Mouse (Mus musculus): ENCODE measurements around the gene 2210016L21Rik. TPM values are rescaled to one million over a fixed set of nuclear protein-coding genes. Genes with fewer than 3 reads are reported as not detected.
"Not testable (repeated sequence)": the region's sequence is repeated elsewhere in the genome, so short reads cannot be mapped to it uniquely, and the experiment has no call there.

2210016L21Rik gene
- polyA plus RNA-seq, 1 experiment from 2014 or later = 147 TPM

DNA sequence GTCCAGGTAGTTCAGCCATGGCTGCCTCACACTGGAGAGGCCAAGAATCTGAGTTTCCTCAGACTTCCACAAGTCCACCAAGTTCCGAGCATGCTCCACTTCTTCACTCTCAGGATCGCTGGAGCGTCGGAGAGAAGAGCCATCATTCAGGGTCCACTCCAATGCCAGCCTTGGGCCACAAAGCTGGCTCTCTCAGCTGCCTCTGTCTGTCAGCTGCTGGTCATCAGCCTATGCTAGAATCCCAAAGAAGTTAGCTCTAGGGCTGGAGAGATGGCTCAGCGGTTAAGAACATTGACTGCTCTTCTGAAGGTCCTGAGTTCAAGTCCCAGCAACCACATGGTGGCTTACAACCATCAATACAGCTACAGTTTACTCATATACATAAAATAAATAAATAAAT lies 24.6 kb upstream of the 2210016L21Rik start:
- not testable (repeated sequence) for H3K4me3 ChIP-seq (replicated peaks); H3K27ac ChIP-seq (replicated peaks); ATAC-seq (ENCODE audit: low FRiP score); H3K4me2 ChIP-seq; H3K4me1 ChIP-seq; H3K9ac ChIP-seq (replicated peaks); H3K27me3 ChIP-seq (replicated peaks); H3K9me3 ChIP-seq (replicated peaks); H3K36me3 ChIP-seq
- WGBS = 94% methylated on average over 5 of the region's 5 CpGs

DNA sequence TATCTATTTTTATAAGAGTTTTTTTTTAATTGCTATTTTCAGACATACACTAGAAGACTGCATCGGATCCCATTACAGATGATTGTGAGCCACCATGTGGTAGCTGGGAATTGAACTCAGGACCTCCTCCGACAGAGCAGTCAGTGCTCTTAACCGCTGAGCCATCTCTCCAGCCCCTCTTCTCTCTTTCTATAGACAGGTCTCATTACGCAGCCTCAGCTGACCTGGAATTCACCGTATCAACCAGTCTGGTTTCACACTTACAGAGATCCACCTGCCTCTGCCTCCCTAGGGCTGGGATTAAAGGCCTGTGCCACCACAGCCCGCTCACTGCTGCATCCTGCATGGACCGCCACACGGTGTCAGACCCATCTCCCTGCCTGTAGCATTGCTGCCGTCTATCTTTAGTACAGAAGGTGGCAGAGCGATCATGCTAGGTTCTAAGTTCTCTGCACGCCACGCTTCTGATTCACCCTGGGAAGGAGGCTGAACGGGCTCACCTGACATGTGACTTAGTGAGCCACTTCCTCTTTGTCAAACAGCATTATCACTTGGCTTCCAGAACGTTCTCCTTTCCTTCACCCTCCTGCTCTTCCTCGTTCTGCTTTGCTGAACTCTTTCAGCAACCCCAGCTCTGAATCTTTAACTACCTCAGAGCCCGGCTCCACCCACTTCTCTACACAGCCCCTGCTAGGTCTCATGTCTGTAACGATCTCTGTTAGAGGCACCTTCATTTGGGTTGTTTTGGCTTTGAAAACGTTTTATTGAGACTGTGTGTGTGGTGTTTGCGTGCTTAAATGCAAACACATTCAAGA lies 20.2 kb upstream of the 2210016L21Rik start:
- H3K4me3 ChIP-seq (replicated peaks) = no peak overlapping the region
- no peak for ATAC-seq (ENCODE audit: low FRiP score)
- no peaks in the 10 kb centered on the region for H3K27me3 ChIP-seq (replicated peaks)
- no peak overlapping the region for H3K9ac ChIP-seq (replicated peaks)
- H3K4me1 ChIP-seq = peaks cover 4% of the 10 kb centered on the region
- no peak overlapping the region for H3K4me2 ChIP-seq
- no peaks in the 10 kb centered on the region for H3K9me3 ChIP-seq (replicated peaks)
- WGBS = 76% methylated on average over 19 of the region's 19 CpGs
- no peaks in the 10 kb centered on the region for H3K36me3 ChIP-seq
- H3K27ac ChIP-seq (replicated peaks) = no peak overlapping the region

DNA sequence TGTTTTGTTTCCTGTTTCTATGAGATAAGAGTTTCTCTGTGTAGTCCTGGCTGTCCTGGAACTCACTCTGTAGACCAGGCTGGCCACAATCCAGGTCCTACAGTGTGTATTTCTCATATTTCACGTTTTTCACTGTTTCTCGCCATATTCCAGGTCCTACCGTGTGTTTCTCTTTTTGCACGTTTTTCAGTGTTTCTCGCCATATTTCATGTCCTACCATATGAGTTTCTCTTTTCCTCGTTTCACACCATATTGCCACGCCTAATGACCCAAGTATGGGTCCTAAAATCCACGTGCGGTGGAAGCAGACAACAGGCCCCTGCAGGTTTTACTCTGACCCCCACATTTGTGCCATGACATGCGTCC lies 19.6 kb upstream of the 2210016L21Rik start:
- H3K36me3 ChIP-seq = no peaks in the 10 kb centered on the region
- no peak overlapping the region for H3K4me3 ChIP-seq (replicated peaks)
- ATAC-seq (ENCODE audit: low FRiP score) = no peak
- H3K4me2 ChIP-seq = no peak overlapping the region
- H3K9ac ChIP-seq (replicated peaks) = no peak overlapping the region
- no peaks in the 10 kb centered on the region for H3K9me3 ChIP-seq (replicated peaks)
- 62% methylated on average over 10 of the region's 10 CpGs for WGBS
- no peak overlapping the region for H3K27ac ChIP-seq (replicated peaks)
- H3K27me3 ChIP-seq (replicated peaks) = no peaks in the 10 kb centered on the region
- peaks cover 4% of the 10 kb centered on the region for H3K4me1 ChIP-seq

DNA sequence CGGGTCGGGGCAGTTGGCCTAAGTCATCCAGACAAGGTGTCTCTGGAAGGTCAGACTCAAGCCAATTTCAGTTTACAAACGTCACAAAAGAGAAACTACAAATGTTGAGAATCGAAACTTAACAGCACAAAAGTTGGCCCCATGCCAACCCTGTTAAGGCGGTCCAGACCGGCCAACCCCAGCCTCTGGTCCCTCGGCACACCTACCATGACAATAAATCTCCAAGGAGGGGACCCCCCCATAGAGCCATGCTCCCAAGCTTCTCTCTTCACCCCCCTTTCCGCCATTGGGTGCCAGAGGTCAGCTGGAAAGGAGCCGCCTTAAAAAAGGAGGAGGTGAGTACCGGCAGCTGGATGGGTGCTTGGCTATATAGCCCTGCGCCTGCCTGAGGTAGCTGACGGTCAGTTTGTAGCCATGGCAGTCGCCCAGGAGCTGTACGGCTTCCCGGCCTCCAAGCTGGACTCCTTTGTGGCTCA lies 18.9 kb upstream of the 2210016L21Rik start, which contains the start of gene Oasl1:
Oasl1 (plus strand) TSS at position 243 of the 476 bp plus-strand sequence.
- H3K4me3 ChIP-seq (replicated peaks) = no peak within 1 kb of the TSS; the same call in 1 of the 2 replicates
- ATAC-seq (ENCODE audit: low FRiP score) = no peak
- peaks cover 4% of the 10 kb centered on the region for H3K4me1 ChIP-seq
- H3K9ac ChIP-seq (replicated peaks) = no peak within 1 kb of the TSS
- H3K27ac ChIP-seq (replicated peaks) = no peak within 1 kb of the TSS
- H3K27me3 ChIP-seq (replicated peaks) = no peaks in the 10 kb centered on the region
- H3K36me3 ChIP-seq = no peaks in the 10 kb centered on the region
- H3K9me3 ChIP-seq (replicated peaks) = no peaks in the 10 kb centered on the region
- H3K4me2 ChIP-seq = peak within 1 kb of the TSS; percentile 48
- WGBS = 31% methylated on average over 14 of the region's 15 CpGs

DNA sequence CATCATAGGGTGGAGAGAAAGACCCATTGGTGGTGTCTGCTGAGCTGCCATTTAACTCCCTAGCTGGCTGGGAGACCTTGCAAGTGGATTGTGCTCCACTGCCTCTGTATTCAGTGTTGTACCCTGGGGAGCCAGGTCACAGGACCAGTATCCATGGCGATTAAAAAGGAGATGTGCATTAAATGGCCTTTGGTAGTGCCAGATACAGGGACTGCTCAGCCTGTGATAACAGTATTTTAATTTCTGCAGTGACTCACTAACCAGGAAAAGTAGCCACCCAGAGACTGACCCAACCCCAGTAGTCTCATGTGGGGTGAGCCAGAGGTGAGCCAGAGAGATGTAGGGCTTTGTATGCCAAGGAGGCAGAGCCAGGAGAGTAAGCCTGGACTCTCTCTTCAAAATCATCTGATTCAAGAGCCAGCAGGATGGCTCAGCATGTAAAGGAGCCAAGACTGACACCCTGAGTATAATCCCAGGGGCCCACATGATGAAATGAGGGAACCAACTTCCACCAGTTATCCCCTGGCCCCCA lies 15.7 kb upstream of the 2210016L21Rik start:
- no peaks in the 10 kb centered on the region for H3K27me3 ChIP-seq (replicated peaks)
- H3K9me3 ChIP-seq (replicated peaks) = no peaks in the 10 kb centered on the region
- no peak overlapping the region for H3K4me2 ChIP-seq
- H3K4me3 ChIP-seq (replicated peaks) = no peak overlapping the region
- H3K4me1 ChIP-seq = peaks cover 4% of the 10 kb centered on the region
- H3K36me3 ChIP-seq = no peaks in the 10 kb centered on the region
- no peak overlapping the region for H3K27ac ChIP-seq (replicated peaks)
- 76% methylated on average over 1 of the region's 1 CpGs for WGBS
- H3K9ac ChIP-seq (replicated peaks) = no peak overlapping the region
- ATAC-seq (ENCODE audit: low FRiP score) = no peak

DNA sequence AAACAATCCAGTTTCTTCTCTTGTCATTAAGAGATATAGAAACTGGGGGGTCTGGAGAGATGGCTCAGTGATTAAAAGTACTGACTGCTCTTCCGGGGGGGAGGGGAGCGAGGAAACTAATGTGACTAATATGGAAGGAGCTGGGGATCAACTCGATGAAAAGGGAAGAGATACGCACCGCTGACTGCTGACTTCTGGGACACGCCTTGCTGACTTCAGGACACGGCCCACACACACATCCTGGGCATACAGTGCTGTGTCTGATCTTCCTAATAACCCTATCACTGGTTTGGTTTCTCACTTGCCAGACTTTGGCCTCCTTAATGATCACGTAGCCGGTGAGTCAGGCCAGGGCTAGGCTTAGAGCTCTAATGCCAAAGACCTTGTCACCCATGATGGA lies 15.2 kb upstream of the 2210016L21Rik start:
- no peaks in the 10 kb centered on the region for H3K9me3 ChIP-seq (replicated peaks)
- no peak overlapping the region for H3K27ac ChIP-seq (replicated peaks)
- no peaks in the 10 kb centered on the region for H3K36me3 ChIP-seq
- no peak for ATAC-seq (ENCODE audit: low FRiP score)
- H3K9ac ChIP-seq (replicated peaks) = no peak overlapping the region
- no peak overlapping the region for H3K4me2 ChIP-seq
- no peak overlapping the region for H3K4me3 ChIP-seq (replicated peaks)
- 90% methylated on average over 9 of the region's 9 CpGs for WGBS
- H3K4me1 ChIP-seq = peaks cover 4% of the 10 kb centered on the region
- H3K27me3 ChIP-seq (replicated peaks) = no peaks in the 10 kb centered on the region

DNA sequence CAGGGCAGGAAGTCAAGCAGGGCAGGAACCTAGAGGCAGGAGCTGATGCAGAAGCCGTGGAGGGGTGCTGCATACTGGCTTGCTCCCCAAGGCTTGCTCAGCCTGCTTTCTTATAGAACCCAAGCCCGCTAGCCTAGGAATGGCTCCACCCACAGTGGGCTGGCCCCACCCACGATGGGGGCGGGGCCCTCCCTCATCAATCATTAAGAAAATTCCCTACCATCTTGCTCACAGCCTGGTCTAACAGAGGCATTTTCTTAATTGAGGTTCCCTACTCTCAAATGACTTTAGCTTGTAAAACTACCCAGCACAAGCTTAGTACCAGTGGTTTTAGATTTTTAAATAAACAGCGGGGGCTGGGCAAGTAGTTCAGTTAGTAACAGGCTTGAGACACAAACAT lies 10.3 kb upstream of the 2210016L21Rik start:
- no peaks in the 10 kb centered on the region for H3K36me3 ChIP-seq
- no peak overlapping the region for H3K4me2 ChIP-seq
- H3K9me3 ChIP-seq (replicated peaks) = no peaks in the 10 kb centered on the region
- H3K9ac ChIP-seq (replicated peaks) = no peak overlapping the region
- no peak overlapping the region for H3K4me3 ChIP-seq (replicated peaks)
- no peak overlapping the region for H3K27ac ChIP-seq (replicated peaks)
- no peaks in the 10 kb centered on the region for H3K27me3 ChIP-seq (replicated peaks)
- ATAC-seq (ENCODE audit: low FRiP score) = no peak
- peaks cover 4% of the 10 kb centered on the region; the same call in 1 of the 2 replicates for H3K4me1 ChIP-seq
- 64% methylated on average over 5 of the region's 5 CpGs for WGBS

DNA sequence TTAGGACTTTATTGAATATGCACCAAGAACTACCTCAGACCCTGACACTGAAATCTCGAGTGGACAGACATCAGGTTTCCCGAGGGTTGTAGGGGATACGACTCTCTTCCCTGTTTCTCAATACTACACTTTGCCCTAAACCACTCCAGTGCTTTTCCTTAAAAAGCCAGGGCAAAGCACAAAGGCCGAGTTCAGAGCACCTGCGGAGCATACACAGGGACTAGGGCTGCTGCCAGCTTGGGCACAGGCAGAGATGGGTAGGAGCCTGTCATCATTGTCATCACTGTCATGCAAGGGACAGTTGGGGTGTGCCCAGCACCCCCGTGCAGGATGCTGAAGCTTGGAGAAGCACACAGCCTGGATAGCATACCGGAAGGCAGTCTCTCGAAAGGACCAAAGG lies 8.8 kb upstream of the 2210016L21Rik start:
- 86% methylated on average over 8 of the region's 8 CpGs for WGBS
- ATAC-seq (ENCODE audit: low FRiP score) = no peak
- Histone ChIP-seq H3K27ac (replicated peaks) (no peak overlapping the region), H3K36me3 (no peaks in the 10 kb centered on the region), H3K27me3 (replicated peaks) (no peaks in the 10 kb centered on the region), H3K4me2 (no peak overlapping the region), H3K4me3 (replicated peaks) (no peak overlapping the region), H3K9me3 (replicated peaks) (no peaks in the 10 kb centered on the region), H3K9ac (replicated peaks) (no peak overlapping the region), H3K4me1 (peaks cover 4% of the 10 kb centered on the region; the same call in 1 of the 2 replicates)

DNA sequence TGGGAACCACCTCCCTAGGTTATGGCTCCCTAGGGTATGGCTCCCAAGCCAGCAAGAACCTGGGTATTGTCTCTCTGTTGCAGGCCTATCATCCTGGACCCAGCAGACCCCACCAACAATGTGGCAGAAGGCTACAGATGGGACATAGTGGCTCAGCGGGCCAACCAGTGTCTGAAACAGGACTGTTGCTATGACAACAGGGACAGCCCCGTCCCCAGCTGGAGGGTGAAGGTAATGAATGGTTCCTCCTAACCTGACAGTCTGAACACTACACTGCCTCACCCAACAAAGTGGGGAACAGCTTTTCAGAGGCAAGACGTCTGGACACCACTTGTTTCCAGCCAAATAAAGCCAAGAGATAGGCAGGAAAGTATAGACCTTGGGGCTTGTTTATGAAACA lies 6.1 kb upstream of the 2210016L21Rik start:
- H3K27me3 ChIP-seq (replicated peaks) = no peaks in the 10 kb centered on the region
- ATAC-seq (ENCODE audit: low FRiP score) = no peak
- no peak overlapping the region for H3K4me2 ChIP-seq
- no peaks in the 10 kb centered on the region for H3K36me3 ChIP-seq
- H3K4me3 ChIP-seq (replicated peaks) = no peak overlapping the region
- no peak overlapping the region for H3K9ac ChIP-seq (replicated peaks)
- WGBS = 11% methylated on average over 3 of the region's 3 CpGs
- H3K4me1 ChIP-seq = peaks cover 4% of the 10 kb centered on the region; the same call in 1 of the 2 replicates
- H3K9me3 ChIP-seq (replicated peaks) = no peaks in the 10 kb centered on the region
- no peak overlapping the region for H3K27ac ChIP-seq (replicated peaks)

DNA sequence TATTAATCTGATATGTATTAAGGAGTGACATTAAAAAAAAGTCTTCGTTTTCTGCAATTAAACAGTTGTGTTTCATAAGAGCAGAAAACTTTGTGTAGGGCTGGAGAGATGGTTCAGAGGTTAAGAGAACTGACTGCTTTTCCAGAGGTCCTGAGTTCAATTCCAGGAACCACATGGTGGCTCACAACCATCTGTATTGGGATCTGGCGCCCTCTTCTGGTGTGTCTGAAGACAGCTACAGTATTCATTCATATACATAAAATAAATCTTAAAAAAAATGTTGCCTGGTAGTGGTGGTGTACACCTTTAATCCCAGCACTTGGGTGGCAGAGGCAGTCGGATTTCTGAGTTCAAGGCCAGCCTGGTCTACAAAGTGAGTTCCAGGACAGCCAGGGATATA lies 820 bp upstream of the 2210016L21Rik start:
- H3K27me3 ChIP-seq (replicated peaks); H3K36me3 ChIP-seq; H3K9me3 ChIP-seq (replicated peaks); H3K27ac ChIP-seq (replicated peaks); H3K9ac ChIP-seq (replicated peaks); ATAC-seq (ENCODE audit: low FRiP score): not testable (repeated sequence)
- peak overlapping the region; percentile 57; the same call in 1 of the 2 replicates for H3K4me2 ChIP-seq
- H3K4me1 ChIP-seq = peaks cover 19% of the 10 kb centered on the region
- H3K4me3 ChIP-seq (replicated peaks) = 0 out of 2 replicates have a peak overlapping the region, but pooled peaks have one; percentile 94
- 61% methylated on average over 3 of the region's 3 CpGs for WGBS

DNA sequence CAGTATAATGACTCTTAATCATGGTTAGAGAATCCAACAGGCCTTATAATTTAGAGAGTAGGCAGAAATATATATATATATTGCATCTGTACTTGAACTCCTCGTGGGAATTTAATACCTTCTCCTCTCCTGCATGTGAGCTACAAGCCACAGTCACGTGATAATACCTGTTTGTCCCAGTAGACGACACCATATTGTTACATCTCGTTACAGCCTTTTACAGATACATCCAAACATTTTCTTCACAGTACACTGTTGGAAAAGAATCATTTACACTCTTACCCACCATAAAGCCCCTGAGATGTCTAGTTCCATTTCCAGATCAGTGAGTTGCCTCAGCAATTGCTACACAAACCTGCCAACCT lies 790 bp downstream of the 2210016L21Rik start:
- peak overlapping the region; percentile 95 for H3K27ac ChIP-seq (replicated peaks)

DNA sequence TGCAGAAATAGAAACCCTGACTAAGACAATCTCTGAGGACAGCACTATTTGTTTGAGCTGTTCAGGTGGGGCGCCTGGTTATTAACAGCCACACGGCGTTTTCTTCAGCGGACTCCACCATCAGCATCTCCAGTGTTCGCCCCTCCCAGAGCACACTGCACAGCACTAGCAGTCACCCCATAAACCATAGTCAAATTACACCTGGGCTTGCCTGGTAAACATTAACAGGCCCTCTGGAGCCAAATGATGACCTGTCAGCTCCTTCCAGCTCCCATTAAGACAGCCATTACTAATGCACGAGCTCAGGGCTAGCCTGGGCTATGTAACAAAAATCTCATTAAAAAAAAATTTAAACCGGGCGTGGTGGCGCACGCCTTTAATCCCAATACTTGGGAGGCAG lies 3.1 kb downstream of the 2210016L21Rik start:
- H3K36me3 ChIP-seq = peaks cover 42% of the 10 kb centered on the region
- no peaks in the 10 kb centered on the region for H3K27me3 ChIP-seq (replicated peaks)
- 96% methylated on average over 10 of the region's 10 CpGs for WGBS
- no peak overlapping the region for H3K4me2 ChIP-seq
- peaks cover 28% of the 10 kb centered on the region for H3K4me1 ChIP-seq
- no peak overlapping the region for H3K4me3 ChIP-seq (replicated peaks)
- H3K9me3 ChIP-seq (replicated peaks) = no peaks in the 10 kb centered on the region
- ATAC-seq (ENCODE audit: low FRiP score) = no peak
- H3K9ac ChIP-seq (replicated peaks) = no peak overlapping the region
- H3K27ac ChIP-seq (replicated peaks) = no peak overlapping the region

More for the DNA sequence above, 790 bp downstream of the 2210016L21Rik start:
- Histone ChIP-seq H3K4me3 (replicated peaks) (peak overlapping the region; percentile 94), H3K9me3 (replicated peaks) (no peaks in the 10 kb centered on the region), H3K36me3 (peaks cover 22% of the 10 kb centered on the region), H3K4me1 (peaks cover 19% of the 10 kb centered on the region), H3K9ac (replicated peaks) (peak overlapping the region; percentile 97), H3K4me2 (peak overlapping the region; percentile 57), H3K27me3 (replicated peaks) (no peaks in the 10 kb centered on the region)
- WGBS = 32% methylated on average over 4 of the region's 4 CpGs
- no peak for ATAC-seq (ENCODE audit: low FRiP score)

Data from neural tube, embryonic 15.5 days (tissue).